Comparison of ENCODE assay signal across 10 mouse cellular contexts in the genomic region with DNA sequence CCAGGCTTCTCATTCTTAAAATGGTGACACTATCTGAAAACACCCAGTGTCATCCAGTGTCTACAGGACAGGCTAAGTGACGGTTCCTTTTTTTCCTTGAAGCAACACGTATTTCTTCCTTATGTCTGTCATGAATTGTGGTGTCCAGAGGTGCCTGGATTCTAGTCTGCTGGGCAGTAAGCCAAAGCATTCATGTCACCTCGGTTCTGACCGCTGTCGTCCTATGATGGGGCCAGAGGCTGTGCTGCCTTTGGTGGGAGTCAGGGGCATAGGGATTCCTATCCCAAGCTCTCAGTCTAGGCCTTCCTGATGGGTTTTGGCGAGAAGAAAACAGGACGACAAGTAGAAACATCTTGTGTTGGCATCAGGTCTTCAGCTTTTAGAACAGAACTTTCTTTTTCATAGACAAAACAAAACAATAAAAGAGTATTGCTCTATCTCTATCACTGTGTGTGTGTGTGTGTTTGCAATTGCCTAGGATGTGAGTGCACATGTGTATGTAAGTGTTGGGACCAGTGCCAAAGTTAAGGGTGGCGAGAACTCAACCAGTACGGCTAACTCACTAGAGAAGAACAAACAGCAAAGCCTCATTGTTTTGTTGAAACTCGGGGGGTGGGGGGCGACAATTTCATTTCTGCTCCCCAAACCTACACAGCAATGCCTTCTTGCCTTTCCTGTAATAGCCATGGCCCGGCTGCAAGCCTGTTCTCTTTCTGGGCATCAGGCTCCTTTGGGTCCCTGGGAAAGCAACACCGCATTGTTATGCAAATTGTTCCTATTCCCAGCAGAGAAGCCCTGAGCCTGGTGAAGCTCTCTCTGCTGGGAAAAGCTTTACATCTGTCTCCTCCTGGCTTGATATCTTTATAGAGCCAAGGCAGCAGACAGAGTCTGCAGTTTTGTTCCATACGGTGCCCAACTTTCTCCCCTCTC.
DNase-seq lines count a peak whose midpoint lies in the region; ATAC-seq lines count a peak whose summit lies in the region.
"Had no signal": no experiment of that assay in that cellular context is flagged by ENCODE, and none has a peak within 500 bp of the region (broad histone marks: within the 10 kb centered on the region; RNA-seq: fewer than 3 reads in every experiment).

No protein-coding gene starts in this region.

- no peak overlapping the region for H3K4me3 ChIP-seq in forebrain, embryonic 15.5 days
- H3K4me3 ChIP-seq in midbrain, embryonic 10.5 days: no peak overlapping the region
- H3K4me3 ChIP-seq: stomach, embryonic 15.5 days had no signal

- DNase-seq in frontal cortex, postnatal 25 days (ENCODE audit: low spot score in 2 of 2): no peak
- peak; percentile 77 for DNase-seq in ES-CJ7 (ENCODE audit: low read depth, low spot score)
- DNase-seq in midbrain, embryonic 10.5 days (ENCODE audit: low spot score): peak; percentile 50
- DNase-seq in urinary bladder, postnatal 10 days (ENCODE audit: low spot score): no peak
- no peak for DNase-seq in thymus, postnatal 4 days
- no peak for DNase-seq in urinary bladder, adult 18-20 months (ENCODE audit: low spot score in 2 of 2)

- peak; percentile 41; the same call in 1 of the 2 replicates for ATAC-seq in frontal cortex, adult (ENCODE audit: low TSS enrichment)
- peak; percentile 75 for ATAC-seq in forebrain, embryonic 15.5 days (replicated peaks)

- H3K27ac ChIP-seq in forebrain, embryonic 15.5 days (replicated peaks): no peak overlapping the region
- H3K27ac ChIP-seq in midbrain, embryonic 10.5 days (replicated peaks): peak overlapping the region; percentile 74
- H3K27ac ChIP-seq: macrophage; stomach, embryonic 15.5 days had no signal

- no peak overlapping the region; the same call in 1 of the 2 replicates for H3K4me2 ChIP-seq in forebrain, embryonic 15.5 days (replicated peaks)
- H3K4me2 ChIP-seq: stomach, embryonic 15.5 days had no signal

- H3K9ac ChIP-seq in forebrain, embryonic 15.5 days (replicated peaks): no peak overlapping the region
- H3K9ac ChIP-seq: stomach, embryonic 15.5 days had no signal

- peaks cover 20% of the 10 kb centered on the region for H3K27me3 ChIP-seq in forebrain, embryonic 15.5 days
- no peaks in the 10 kb centered on the region; the same call in 1 of the 2 replicates for H3K27me3 ChIP-seq in midbrain, embryonic 10.5 days (ENCODE audit: low read depth, poor library complexity, severe bottlenecking)
- H3K27me3 ChIP-seq: stomach, embryonic 15.5 days had no signal

- no peaks in the 10 kb centered on the region for H3K9me3 ChIP-seq in forebrain, embryonic 15.5 days
- no peaks in the 10 kb centered on the region for H3K9me3 ChIP-seq in midbrain, embryonic 10.5 days (replicated peaks)
- H3K9me3 ChIP-seq: stomach, embryonic 15.5 days had no signal

- H3K36me3 ChIP-seq in forebrain, embryonic 15.5 days: no peaks in the 10 kb centered on the region
- no peaks in the 10 kb centered on the region for H3K36me3 ChIP-seq in midbrain, embryonic 10.5 days
- H3K36me3 ChIP-seq: stomach, embryonic 15.5 days had no signal

- WGBS in forebrain, embryonic 15.5 days: 36% methylated on average over 14 of the region's 14 CpGs
- 46% methylated on average over 14 of the region's 14 CpGs for WGBS in midbrain, embryonic 10.5 days

- H3K4me1 ChIP-seq in forebrain, embryonic 15.5 days: peaks cover 12% of the 10 kb centered on the region
- H3K4me1 ChIP-seq in midbrain, embryonic 10.5 days: peaks cover 27% of the 10 kb centered on the region
- H3K4me1 ChIP-seq: stomach, embryonic 15.5 days had no signal

Comparison
In these comparisons a context has a peak if more than half of its experiments do, and no peak if none do; other contexts are left out.
1. DNase-seq: peak in ES-CJ7 (single experiment) and midbrain, embryonic 10.5 days (single experiment); none in frontal cortex, postnatal 25 days (0 of 2), urinary bladder, postnatal 10 days (single experiment), thymus, postnatal 4 days (single experiment) and urinary bladder, adult 18-20 months (0 of 2).